Mouse (Mus musculus) c-Kit-negative CD71-positive TER-119-positive erythroid progenitor cells, embryonic 14.5 days (primary cell): Measurements from ENCODE around the gene Amer3.
"Not testable (repeated sequence)": the region's sequence is repeated elsewhere in the genome, so short reads cannot be mapped to it uniquely, and the experiment has no call there.

Source experiments
- DNase-seq: peaks from one replicate; pipeline ENCODE4 v3.0.0-alpha.2; 2013; ENCODE audit warnings: low read depth, low spot score

Gene Amer3

GRCm38 (mm10) chr1:34578851-34579781 is at the start of gene Amer3:
Amer3 (plus strand) TSS chr1:34579657.
- no peak for DNase-seq

- DNase-seq: not testable (repeated sequence)
Observed at GRCm38 (mm10) chr1:34534574-34534973, 44.9 kb upstream of the Amer3 start.

GRCm38 (mm10) chr1:34535043-34535698 is 44.3 kb upstream of the Amer3 start, which contains the start of gene Cfc1:
Cfc1 (plus strand) TSS chr1:34535648.
- DNase-seq: not testable (repeated sequence)

- DNase-seq: no peak
Observed at GRCm38 (mm10) chr1:34536291-34536766, 43.1 kb upstream of the Amer3 start.

GRCm38 (mm10) chr1:34536767-34537485 is 42.5 kb upstream of the Amer3 start:
- DNase-seq: no peak

- DNase-seq: no peak
Observed at GRCm38 (mm10) chr1:34547074-34547473, 32.4 kb upstream of the Amer3 start.

GRCm38 (mm10) chr1:34553690-34554089 is 25.8 kb upstream of the Amer3 start:
- no peak for DNase-seq

GRCm38 (mm10) chr1:34554275-34554674 is 25.2 kb upstream of the Amer3 start:
- DNase-seq: no peak

GRCm38 (mm10) chr1:34560843-34561242 is 18.6 kb upstream of the Amer3 start, which contains the start of gene Prss40:
Prss40 (minus strand) TSS chr1:34560943.
- DNase-seq: no peak

- DNase-seq: no peak
Observed at GRCm38 (mm10) chr1:34564383-34565045, 14.9 kb upstream of the Amer3 start.

GRCm38 (mm10) chr1:34568120-34568519 is 11.3 kb upstream of the Amer3 start:
- DNase-seq: no peak

- DNase-seq: no peak
Observed at GRCm38 (mm10) chr1:34569876-34570275, 9.6 kb upstream of the Amer3 start.

GRCm38 (mm10) chr1:34571431-34571830 is 8.0 kb upstream of the Amer3 start:
- DNase-seq: no peak

GRCm38 (mm10) chr1:34573221-34573620 is 6.2 kb upstream of the Amer3 start:
- DNase-seq: no peak

- no peak for DNase-seq
Observed at GRCm38 (mm10) chr1:34579782-34580356, 412 bp downstream of the Amer3 start.

GRCm38 (mm10) chr1:34582218-34582617 is 2.8 kb downstream of the Amer3 start:
- DNase-seq: no peak

- no peak for DNase-seq
Observed at GRCm38 (mm10) chr1:34583821-34584263, 4.4 kb downstream of the Amer3 start.

- no peak for DNase-seq
Observed at GRCm38 (mm10) chr1:34584736-34585135, 5.3 kb downstream of the Amer3 start.

- no peak for DNase-seq
Observed at GRCm38 (mm10) chr1:34587298-34588096, 8.0 kb downstream of the Amer3 start.

GRCm38 (mm10) chr1:34600000-34600399 is 20.5 kb downstream of the Amer3 start:
- no peak for DNase-seq
